Mouse (Mus musculus): ENCODE measurements around the gene Ccdc158. TPM values are rescaled to one million over a fixed set of nuclear protein-coding genes. Genes with fewer than 3 reads are reported as not detected.

Ccdc158 gene
- polyA plus RNA-seq, 1 experiment from 2014 or later: 1.1 TPM

DNA sequence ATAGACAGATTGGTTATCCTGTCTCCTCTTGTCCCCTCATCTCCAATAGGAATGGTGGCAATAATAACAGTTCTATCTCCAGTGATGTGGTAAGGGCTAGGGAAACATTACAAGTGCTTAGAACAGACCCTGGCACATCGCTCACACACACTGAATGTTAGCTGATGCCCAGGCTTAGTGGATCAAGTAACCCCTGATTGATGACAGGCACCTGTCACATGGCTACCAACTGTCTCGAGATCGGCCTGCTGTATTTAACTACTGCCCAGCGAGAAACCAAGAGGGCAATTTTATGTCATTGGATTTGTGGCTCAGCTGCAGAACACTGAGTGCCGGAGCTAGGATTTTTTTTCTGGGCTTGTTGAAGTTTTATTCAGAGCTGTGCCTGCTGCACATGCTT is 80.0 kb downstream of the Ccdc158 start:
- no peaks in the 10 kb centered on the region for H3K27me3 ChIP-seq (ENCODE audit: insufficient read depth, low read length)
- ATAC-seq (replicated peaks; ENCODE audit: low FRiP score, low read depth): no peak

GRCm38 (mm10) chr5:92585932-92586331 is 89.1 kb downstream of the Ccdc158 start:
- Histone ChIP-seq H3K4me2 (ENCODE audit: low read length) (no peak overlapping the region), H3K27me3 (ENCODE audit: insufficient read depth, low read length) (no peaks in the 10 kb centered on the region), H3K4me3 (replicated peaks; ENCODE audit: low read depth, low read length) (no peak overlapping the region), H3K9ac (ENCODE audit: low read depth, low read length) (no peak overlapping the region), H3K27ac (no peak overlapping the region), H3K36me3 (ENCODE audit: insufficient read depth, low read length) (no peaks in the 10 kb centered on the region), H3K9me3 (replicated peaks; ENCODE audit: low read length) (no peaks in the 10 kb centered on the region), H3K4me1 (replicated peaks; ENCODE audit: insufficient read depth, low read length) (no peaks in the 10 kb centered on the region)
- WGBS: 37% methylated on average over 10 of the region's 10 CpGs
- no peak for TF ChIP-seq CTCF (IDR thresholded peaks at IDR 0.05; ENCODE audit: low read depth)
- DNase-seq (ENCODE audit: low spot score): no peak
- 0 out of 2 replicates have a peak, but pooled peaks have one; percentile 49 for ATAC-seq (replicated peaks; ENCODE audit: low FRiP score, low read depth)

More for the DNA sequence above, 80.0 kb downstream of the Ccdc158 start:
- no peak overlapping the region for H3K4me3 ChIP-seq (replicated peaks; ENCODE audit: low read depth, low read length)
- no peaks in the 10 kb centered on the region for H3K9me3 ChIP-seq (replicated peaks; ENCODE audit: low read length)
- no peak overlapping the region for H3K27ac ChIP-seq
- TF ChIP-seq CTCF (IDR thresholded peaks at IDR 0.05; ENCODE audit: low read depth): no peak
- no peak overlapping the region for H3K4me2 ChIP-seq (ENCODE audit: low read length)
- H3K36me3 ChIP-seq (ENCODE audit: insufficient read depth, low read length): no peaks in the 10 kb centered on the region
- DNase-seq (ENCODE audit: low spot score): no peak
- H3K9ac ChIP-seq (ENCODE audit: low read depth, low read length): no peak overlapping the region
- WGBS: 66% methylated on average over 5 of the region's 5 CpGs
- no peaks in the 10 kb centered on the region for H3K4me1 ChIP-seq (replicated peaks; ENCODE audit: insufficient read depth, low read length)

DNA sequence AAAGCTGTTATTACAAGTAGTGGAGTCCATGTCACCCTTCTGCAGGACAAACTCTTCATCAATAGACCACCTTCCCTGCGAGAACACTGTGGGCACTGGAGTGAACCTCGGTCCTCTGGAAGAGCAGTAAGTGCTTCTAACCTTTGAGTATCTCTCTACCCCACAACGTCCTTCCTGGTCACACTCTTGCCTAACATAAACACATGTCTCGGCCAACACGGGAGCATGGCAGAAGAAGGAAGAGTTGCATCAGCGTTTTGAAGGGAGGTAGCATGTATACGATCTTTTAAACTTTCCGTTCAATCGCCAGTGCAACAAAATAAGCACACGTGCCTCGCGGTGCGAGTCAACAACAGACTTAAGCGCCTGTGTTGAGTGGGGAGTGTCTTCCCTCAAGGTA is 95.5 kb downstream of the Ccdc158 start:
- Histone ChIP-seq H3K4me2 (ENCODE audit: low read length) (no peak overlapping the region), H3K9ac (ENCODE audit: low read depth, low read length) (no peak overlapping the region), H3K27ac (no peak overlapping the region), H3K4me3 (replicated peaks; ENCODE audit: low read depth, low read length) (no peak overlapping the region), H3K36me3 (ENCODE audit: insufficient read depth, low read length) (no peaks in the 10 kb centered on the region), H3K9me3 (replicated peaks; ENCODE audit: low read length) (no peaks in the 10 kb centered on the region), H3K4me1 (replicated peaks; ENCODE audit: insufficient read depth, low read length) (no peaks in the 10 kb centered on the region), H3K27me3 (ENCODE audit: insufficient read depth, low read length) (no peaks in the 10 kb centered on the region)
- TF ChIP-seq CTCF (IDR thresholded peaks at IDR 0.05; ENCODE audit: low read depth): no peak
- 81% methylated on average over 14 of the region's 14 CpGs for WGBS
- ATAC-seq (replicated peaks; ENCODE audit: low FRiP score, low read depth) (no peak), DNase-seq (ENCODE audit: low spot score) (no peak)

GRCm38 (mm10) chr5:92571232-92571631 is 103.8 kb downstream of the Ccdc158 start:
- no peaks in the 10 kb centered on the region for H3K27me3 ChIP-seq (ENCODE audit: insufficient read depth, low read length)
- no peaks in the 10 kb centered on the region for H3K9me3 ChIP-seq (replicated peaks; ENCODE audit: low read length)
- no peak for TF ChIP-seq CTCF (IDR thresholded peaks at IDR 0.05; ENCODE audit: low read depth)
- no peaks in the 10 kb centered on the region for H3K36me3 ChIP-seq (ENCODE audit: insufficient read depth, low read length)
- H3K9ac ChIP-seq (ENCODE audit: low read depth, low read length): no peak overlapping the region
- H3K27ac ChIP-seq: no peak overlapping the region
- WGBS: 64% methylated on average over 4 of the region's 4 CpGs
- no peak overlapping the region for H3K4me2 ChIP-seq (ENCODE audit: low read length)
- ATAC-seq (replicated peaks; ENCODE audit: low FRiP score, low read depth) (peak; percentile 43; the same call in 1 of the 2 replicates), DNase-seq (ENCODE audit: low spot score) (no peak)
- H3K4me1 ChIP-seq (replicated peaks; ENCODE audit: insufficient read depth, low read length): no peaks in the 10 kb centered on the region
- H3K4me3 ChIP-seq (replicated peaks; ENCODE audit: low read depth, low read length): no peak overlapping the region

DNA sequence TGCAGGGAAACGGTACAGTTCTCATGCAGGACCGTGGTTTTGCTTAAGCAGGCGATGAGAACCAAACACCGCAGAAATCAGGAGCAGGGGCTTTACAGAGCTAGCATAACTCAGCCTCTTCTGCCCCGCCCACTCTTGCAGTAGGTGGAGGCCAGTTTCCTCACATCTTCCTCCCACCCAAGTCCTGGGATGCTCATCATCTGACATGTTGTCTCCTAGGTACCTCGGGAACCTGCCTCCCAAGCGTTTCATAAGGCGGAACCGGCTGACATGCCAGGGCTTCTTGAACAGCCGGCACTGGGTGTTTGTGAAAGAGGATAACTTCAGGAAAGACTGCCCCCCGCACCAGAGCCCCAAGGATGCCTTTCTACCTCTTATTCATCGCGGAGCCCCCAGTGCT is 113.1 kb downstream of the Ccdc158 start:
- no peak for TF ChIP-seq CTCF (IDR thresholded peaks at IDR 0.05; ENCODE audit: low read depth)
- H3K4me3 ChIP-seq (replicated peaks; ENCODE audit: low read depth, low read length): no peak overlapping the region
- H3K9me3 ChIP-seq (replicated peaks; ENCODE audit: low read length): no peaks in the 10 kb centered on the region
- no peak overlapping the region for H3K27ac ChIP-seq
- H3K9ac ChIP-seq (ENCODE audit: low read depth, low read length): no peak overlapping the region
- WGBS: 60% methylated on average over 13 of the region's 13 CpGs
- DNase-seq (ENCODE audit: low spot score) (no peak), ATAC-seq (replicated peaks; ENCODE audit: low FRiP score, low read depth) (no peak)
- H3K4me1 ChIP-seq (replicated peaks; ENCODE audit: insufficient read depth, low read length): 0 out of 2 replicates have a peak, but pooled peaks cover 3% of the 10 kb centered on the region
- H3K4me2 ChIP-seq (ENCODE audit: low read length): no peak overlapping the region
- no peaks in the 10 kb centered on the region for H3K36me3 ChIP-seq (ENCODE audit: insufficient read depth, low read length)
- no peaks in the 10 kb centered on the region for H3K27me3 ChIP-seq (ENCODE audit: insufficient read depth, low read length)

DNA sequence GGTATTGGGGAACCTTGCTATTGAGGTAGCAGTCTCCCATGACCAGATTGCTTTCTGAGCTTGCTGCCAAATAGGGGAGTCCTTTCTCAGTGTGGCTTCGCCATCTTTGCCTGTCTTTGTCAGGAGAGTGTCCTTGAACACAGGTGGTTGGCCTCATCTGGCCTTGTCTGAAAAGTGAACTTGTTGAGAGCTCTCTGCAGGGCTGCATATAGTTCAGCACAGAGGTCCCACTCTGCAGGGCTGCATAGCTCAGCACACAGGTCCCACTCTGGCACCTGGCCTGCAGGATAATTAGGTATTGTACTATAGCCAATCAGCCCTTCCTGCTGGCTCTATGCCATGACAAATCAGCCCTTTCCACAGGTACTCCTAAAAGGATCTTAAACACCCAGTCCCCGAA is 114.9 kb downstream of the Ccdc158 start:
- H3K36me3 ChIP-seq (ENCODE audit: insufficient read depth, low read length): no peaks in the 10 kb centered on the region
- WGBS: 78% methylated on average over 2 of the region's 2 CpGs
- ATAC-seq (replicated peaks; ENCODE audit: low FRiP score, low read depth) (no peak), DNase-seq (ENCODE audit: low spot score) (no peak)
- no peaks in the 10 kb centered on the region for H3K9me3 ChIP-seq (replicated peaks; ENCODE audit: low read length)
- H3K4me1 ChIP-seq (replicated peaks; ENCODE audit: insufficient read depth, low read length): 0 out of 2 replicates have a peak, but pooled peaks cover 3% of the 10 kb centered on the region
- no peaks in the 10 kb centered on the region for H3K27me3 ChIP-seq (ENCODE audit: insufficient read depth, low read length)
- no peak for TF ChIP-seq CTCF (IDR thresholded peaks at IDR 0.05; ENCODE audit: low read depth)
- H3K4me3 ChIP-seq (replicated peaks; ENCODE audit: low read depth, low read length): no peak overlapping the region
- H3K9ac ChIP-seq (ENCODE audit: low read depth, low read length): no peak overlapping the region
- no peak overlapping the region for H3K27ac ChIP-seq
- H3K4me2 ChIP-seq (ENCODE audit: low read length): no peak overlapping the region

Other genes with a start within 250 kb of the Ccdc158 start
- 37.3 and 40.4 TPM in 2 replicates for gene Nup54, start 240.1 kb downstream of the Ccdc158 start, polyA plus RNA-seq (2015; fragmentation: Nextera tagmentation; extraction: Ambion mirVana)
- 9.1 and 10.2 TPM in 2 replicates for gene Scarb2, start 168.4 kb downstream of the Ccdc158 start, polyA plus RNA-seq (2015; fragmentation: Nextera tagmentation; extraction: Ambion mirVana)
- gene Fam47e, start 120.2 kb downstream of the Ccdc158 start, polyA plus RNA-seq (2015; fragmentation: Nextera tagmentation; extraction: Ambion mirVana): 0.19 and 0.25 TPM in 2 replicates
- gene Stbd1, start 72.2 kb downstream of the Ccdc158 start, polyA plus RNA-seq (2015; fragmentation: Nextera tagmentation; extraction: Ambion mirVana): 25.7 and 27.8 TPM in 2 replicates
- 5.5 and 6.7 TPM in 2 replicates for gene Shroom3, start 8.2 kb upstream of the Ccdc158 start, polyA plus RNA-seq (2015; fragmentation: Nextera tagmentation; extraction: Ambion mirVana)